Mouse (Mus musculus) heart, postnatal 4 days (tissue): ENCODE data around the gene Naa40. TPM values are rescaled to one million over a fixed set of nuclear protein-coding genes. Genes with fewer than 3 reads are reported as not detected.

Experiments used
- DNase-seq: peaks from one replicate; pipeline ENCODE4 v3.0.0; 2021
- total RNA-seq, 2 experiments: library from RNA; stranded (reverse); gene quantifications; 2 replicates each; pipeline ENCODE4 v1.2.3; 2021

Gene Naa40
- total RNA-seq, 2 experiments from 2014 or later = 34.3 to 36.9 TPM

- DNase-seq = no peak
Observed at GRCm38 (mm10) chr19:7214484-7214883, 26.5 kb downstream of the Naa40 start.

DNA sequence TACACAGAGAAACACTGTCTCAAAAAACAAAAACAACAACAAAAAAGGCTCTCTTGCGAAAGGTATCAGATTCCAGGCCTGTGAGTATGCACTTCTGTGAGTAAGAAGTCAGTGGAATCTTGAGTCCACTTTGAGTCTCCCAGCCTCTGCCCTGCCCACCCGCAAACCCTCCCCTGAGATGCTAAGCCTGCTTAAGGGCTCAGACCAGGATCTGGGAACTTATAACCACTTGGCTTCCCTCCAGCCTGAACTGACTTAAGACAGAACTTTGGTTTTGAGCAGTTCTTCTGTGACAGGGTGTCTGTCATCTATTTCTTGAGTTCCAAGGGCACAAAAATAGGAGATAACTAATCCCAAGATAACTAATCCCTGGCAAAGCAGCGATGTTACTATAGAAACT is 28.0 kb downstream of the Naa40 start:
- no peak for DNase-seq

GRCm38 (mm10) chr19:7212216-7212615 is 28.8 kb downstream of the Naa40 start:
- no peak for DNase-seq

DNA sequence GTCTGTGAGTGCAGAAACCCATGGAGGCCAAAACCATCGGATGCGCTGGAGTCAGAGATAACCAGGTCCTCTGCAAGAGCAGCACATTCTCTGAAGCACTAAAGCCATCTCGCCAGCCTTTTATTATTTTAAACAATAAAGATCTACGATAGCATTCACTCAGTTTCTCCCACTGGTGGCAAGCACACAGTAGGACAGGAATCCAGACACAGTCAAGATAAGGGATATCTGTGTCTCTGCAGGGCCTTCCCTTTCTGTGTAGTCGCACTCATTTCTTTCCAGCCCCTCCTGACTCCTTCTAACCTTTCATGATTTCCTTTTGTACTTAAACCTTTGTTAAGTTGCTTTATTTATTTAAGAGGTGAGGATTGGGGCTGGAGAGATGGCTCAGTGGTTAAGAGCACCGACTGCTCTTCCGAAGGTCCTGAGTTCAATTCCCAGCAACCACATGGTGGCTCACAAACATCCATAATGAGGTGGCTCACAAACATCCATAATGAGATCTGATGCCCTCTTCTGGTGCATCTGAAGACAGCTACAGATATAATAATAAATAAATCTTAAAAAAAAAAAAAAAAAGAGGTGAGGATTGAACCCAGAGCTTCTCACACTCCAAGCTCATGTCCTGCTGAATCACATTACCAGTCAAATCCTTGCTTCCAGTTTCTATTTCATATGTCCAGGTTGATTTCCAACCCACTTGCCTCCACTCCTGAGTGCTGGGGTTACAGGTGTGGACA is 30.9 kb downstream of the Naa40 start:
- DNase-seq = no peak

- DNase-seq = peak; percentile 95
Observed at GRCm38 (mm10) chr19:7205753-7206736, 34.9 kb downstream of the Naa40 start, which contains the start of gene Otub1. Gene Otub1 (minus strand): TSS chr19:7206316.

DNA sequence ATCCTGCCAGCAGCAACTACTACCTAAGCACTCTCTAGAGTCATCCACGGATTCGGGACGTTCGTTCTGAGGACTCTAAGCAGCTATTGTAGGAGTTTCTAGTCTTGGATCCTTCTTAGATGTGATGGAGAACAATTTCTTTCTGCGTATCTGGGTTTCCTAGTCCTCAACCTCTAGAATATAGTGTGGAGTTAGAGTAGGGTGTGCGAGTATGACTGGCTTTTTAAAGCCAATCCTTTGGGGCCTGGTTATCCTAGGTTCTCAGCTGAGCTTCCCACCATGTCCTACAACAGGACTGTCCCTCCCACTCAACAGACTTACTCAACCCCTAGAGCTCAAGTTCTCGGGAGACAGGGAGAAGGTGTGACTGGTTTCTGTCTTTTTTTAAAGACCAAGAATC is 35.7 kb downstream of the Naa40 start:
- DNase-seq = no peak

DNA sequence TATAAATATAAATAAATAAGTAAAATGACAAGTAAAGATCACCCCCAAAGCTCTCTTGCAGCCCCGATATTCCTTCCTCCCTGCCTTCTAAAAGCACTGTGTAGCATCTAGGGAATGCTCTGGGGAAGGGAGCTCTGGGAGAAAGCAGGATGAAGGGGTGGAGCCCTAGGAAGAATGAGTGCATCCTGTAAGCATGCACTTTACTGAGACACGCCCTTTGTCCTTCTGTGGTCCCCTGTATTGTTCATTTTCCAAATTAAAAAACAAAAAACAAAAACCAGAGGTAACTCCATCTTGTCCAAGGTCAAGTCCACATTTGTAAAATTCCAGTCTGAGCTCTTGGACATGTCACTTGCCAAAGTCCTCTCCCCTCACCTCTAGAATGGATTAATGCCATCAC is 36.1 kb downstream of the Naa40 start:
- DNase-seq = no peak

- DNase-seq = no peak
Observed at GRCm38 (mm10) chr19:7200427-7200826, 40.6 kb downstream of the Naa40 start.

DNA sequence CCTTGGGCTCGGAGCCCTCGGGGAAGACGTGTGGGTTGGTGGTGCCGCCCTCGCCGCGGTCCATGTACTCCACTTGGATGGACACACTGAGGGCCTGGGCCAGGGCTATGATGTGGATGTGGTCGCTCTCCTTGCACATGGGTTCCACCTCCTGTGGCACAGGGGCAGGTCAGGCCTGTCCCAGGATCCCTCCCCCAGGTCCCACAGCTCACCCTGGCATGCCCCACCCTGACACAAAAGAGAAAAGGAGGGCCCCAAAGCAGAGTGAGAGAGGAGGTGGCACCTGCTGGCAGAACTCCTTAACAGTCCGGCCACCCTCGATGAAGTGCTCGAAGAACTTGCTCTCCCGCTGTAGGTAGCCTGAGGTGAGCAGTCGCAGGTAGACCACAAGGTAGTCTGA is 41.9 kb downstream of the Naa40 start:
- no peak for DNase-seq

DNA sequence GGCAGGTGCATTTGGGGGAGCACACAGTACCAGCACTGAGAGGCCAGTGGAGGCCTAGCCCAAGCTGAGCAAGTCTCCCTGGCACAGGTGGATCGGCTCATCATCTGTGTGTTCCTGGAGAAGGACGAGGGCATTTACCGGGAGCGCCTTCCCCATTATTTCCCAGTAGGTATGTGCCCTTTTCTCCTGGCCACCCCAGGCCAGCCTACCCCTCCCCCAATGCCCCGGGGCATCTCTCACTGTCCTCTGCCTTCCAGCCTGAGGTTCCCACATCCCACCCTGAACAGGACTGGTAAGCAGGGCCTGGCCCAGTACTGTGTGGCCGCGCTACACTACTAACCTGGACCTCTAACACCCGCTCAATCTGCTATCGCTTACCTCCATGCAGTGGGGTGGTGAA is 43.5 kb downstream of the Naa40 start:
- DNase-seq = no peak

- peak; percentile 35 for DNase-seq
Observed at GRCm38 (mm10) chr19:7196741-7197270, 44.2 kb downstream of the Naa40 start.

DNA sequence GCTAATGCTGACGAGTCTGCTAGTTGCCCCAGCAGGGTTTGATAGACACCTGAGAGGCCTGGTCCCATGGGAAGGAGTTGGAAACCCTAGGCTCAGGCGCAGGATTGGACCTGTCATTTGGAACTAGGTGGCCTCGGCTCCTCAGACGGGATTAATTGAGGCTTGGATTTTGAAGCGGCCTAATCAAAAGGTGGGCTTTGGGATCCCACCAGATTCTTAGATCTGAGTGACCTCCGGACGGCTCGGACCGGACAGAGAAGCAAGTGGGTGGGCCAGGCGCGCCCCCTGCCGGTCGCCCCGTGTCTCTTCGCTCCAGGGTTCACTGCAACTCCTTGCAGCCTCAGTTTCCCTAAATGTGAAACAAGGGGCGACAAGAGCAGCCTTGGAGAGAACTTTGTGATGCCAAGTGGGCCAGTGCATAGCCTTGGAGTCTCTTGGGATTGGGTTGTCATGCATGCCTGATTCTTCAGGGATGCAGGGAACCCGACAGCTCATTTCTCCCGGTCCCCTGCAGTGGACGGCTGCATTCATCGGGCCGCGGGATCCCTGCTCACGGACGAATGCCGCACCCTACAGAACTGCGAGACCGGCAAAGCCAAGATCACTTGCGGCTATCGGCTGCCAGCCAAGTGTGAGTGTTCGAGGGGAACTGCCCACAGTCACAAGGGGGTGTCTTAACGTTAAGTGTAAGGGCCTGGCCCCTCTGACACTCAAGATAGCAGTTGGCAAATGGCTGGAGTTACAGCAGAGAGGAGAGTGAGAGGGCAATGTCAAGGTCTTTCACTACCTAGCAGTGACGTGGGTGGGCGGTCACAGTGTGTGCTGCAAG is 44.9 kb downstream of the Naa40 start:
- DNase-seq = peak; percentile 78

- DNase-seq = no peak
Observed at GRCm38 (mm10) chr19:7192561-7192967, 48.4 kb downstream of the Naa40 start.

DNA sequence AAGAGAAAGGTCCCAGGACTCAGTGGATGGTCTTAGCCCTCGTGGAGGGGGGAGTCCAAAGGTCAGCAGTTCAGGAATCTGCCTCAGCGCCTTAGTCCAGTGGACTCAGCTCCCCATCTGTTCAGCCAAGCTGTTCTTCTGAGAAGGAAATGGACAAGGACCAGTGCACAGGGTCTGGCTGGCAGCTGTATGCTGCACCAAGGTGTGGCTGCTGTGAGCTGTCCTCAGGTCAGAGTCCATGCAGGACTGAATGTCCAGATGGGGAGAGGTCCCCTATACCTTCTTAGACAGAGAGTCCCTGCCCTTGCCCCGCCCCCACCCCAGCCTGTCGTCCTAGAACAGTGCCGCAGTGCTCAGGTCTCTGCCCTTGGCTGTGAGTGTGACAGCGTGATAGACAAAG is 49.3 kb downstream of the Naa40 start:
- DNase-seq = no peak

- DNase-seq = no peak
Observed at GRCm38 (mm10) chr19:7190986-7191385, 50.0 kb downstream of the Naa40 start.

- no peak for DNase-seq
Observed at GRCm38 (mm10) chr19:7189026-7189425, 52.0 kb downstream of the Naa40 start.

DNA sequence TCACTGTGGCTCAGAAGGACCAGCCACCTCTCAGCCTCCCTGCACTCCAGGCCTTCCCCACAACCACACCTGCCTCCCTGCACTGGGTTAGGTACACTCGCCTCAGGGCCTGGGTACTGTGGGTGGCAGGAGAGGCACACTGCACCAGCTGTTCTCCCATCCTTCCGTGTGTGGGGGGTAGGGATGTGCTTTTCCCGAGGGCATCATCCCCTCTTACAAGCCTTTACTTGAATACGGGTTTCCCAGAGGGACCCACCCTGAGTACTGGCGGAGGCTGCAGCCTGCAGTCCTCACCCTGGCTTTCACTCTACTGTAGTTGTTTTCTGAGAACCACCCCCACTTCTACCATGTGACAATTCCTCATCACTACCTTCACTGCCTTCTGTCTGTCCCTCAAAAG is 53.8 kb downstream of the Naa40 start:
- DNase-seq = no peak

DNA sequence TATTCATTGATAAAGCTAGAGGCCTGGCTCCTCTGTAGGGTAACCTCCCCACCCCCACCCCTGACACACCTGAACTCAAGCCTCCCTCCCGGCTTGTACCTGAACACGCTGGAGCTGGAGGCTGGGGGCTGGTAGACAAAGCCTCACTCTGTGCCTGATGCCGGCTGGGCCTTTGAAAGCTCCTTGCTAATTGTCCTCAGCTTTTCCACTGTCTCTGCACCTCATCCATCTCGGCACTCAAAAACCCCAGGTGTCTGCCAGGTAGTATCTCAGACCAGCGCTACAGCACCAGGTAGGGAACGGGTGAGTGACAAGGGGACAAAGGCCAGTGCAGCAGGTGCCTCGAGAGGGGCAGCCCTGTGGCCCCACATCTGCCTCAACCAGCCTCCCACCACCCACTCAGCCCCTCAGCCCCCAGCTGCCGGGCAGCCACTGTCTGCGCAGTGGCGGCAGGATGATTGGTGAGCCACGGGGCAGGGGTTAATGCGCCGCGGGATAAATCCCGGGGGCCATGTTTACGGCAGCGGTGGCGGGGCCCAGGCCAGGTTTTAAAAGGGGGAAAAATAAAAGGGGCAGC is 55.2 kb downstream of the Naa40 start:
- no peak for DNase-seq

DNA sequence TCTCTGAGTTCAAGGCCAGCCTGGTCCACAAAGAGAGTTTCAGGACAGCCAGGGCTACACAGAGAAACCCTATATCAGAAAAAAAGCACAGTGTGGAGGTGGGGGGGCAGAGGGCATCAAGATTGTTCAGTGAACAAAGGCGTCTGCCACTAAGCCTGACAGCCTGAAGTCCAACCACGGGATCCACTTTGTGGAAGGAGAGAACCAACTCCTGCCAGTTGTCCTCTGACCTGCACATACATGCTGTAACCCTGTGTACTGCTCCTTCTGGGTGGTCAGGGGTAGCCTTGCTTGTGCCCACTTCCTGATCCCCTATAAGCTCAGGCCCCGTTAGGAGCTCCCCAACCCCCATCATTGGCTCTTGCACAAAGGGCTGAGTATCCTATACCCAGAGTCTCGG is 55.9 kb downstream of the Naa40 start:
- no peak for DNase-seq

DNA sequence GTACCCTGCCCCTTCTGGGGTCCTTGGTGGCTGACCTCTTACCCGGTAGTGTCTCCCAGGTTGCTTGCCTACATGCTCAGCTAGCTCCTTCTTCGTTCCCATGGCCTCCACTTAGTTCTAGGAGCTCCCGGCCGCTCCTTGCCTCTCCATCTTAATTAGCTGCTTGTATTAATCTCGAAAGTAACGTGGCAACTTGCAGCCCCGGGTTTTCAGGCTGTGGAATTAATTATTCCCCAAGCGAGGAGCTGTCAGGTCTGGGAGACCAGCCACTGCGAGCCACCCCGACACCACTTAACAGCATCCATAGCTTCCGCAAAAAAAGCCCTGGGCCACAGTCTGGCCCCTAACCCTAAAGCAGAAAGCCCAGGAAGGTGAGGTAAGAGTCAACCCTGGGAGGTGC is 57.6 kb downstream of the Naa40 start:
- no peak for DNase-seq

DNA sequence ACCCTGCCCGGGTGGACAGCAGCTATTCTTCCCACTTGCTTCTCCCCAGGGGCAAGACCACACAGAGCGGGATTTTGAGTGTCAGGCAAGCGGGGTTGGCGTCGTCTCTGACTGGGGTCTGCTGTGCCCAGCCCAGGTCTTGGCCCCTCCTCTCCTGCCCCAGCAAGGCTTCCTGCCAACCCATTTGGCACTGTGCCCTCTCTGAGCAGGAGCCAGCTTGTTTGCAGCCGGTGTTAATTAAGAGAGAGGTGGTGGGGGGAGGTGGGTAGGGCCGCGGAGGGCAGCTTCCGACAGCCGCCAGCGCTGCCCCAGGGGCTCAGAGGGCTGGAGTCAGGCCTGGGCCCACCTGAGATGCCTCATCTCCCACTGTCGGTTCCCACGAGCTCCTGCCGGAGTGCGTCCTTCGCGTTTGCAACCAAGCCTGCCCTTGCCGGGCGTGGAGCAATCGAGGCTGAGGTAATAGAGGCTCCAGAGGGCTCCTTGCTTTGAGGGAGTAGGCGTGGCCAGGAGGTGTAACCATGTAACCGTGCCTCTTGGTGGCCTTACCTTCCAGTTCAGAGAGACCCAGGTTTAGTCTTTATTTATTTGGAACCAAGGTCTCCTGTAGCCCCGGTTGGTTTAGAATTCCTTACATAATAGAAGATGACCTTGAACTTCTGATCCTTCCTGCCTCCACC is 58.6 kb downstream of the Naa40 start:
- peak; percentile 85 for DNase-seq
